Comparison of ENCODE assay signal across 8 mouse cellular contexts in the genomic region with DNA sequence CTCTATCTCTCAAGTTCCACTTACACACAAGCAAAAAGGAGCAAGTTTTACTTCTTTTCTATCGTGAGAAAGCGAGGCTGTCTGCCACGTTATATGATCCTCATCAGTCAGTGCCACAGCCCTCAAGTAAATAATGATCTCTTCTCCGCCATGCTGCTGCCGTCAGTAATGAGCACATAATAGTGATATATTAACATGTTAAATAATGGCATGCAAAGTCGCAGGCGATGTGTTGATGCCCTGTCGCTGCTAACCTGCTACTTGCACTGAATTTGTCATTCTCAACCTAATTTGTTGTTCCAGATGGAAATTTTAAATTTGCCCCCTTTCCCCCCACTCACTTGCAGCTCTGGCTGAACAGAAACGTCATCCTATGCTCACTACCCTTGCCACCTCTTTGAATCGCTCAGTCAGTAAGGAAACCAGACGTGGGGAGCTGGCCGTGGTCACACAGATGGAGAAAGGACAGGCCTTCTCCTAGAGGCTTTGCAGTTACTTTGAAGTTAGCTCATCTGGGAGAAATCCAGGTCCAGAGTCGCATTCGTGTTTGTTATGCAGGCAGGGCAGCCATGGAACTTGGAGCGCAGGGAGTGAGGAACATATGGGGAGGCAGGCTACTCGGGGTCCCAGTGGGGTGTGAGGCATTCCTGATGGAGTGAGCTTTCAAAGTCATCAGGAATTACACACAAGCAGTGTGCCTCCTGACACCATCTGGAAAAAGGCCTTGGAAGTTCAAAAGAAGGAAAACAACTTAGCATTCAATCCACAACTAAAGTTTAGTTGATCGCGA.
DNase-seq lines count a peak whose midpoint lies in the region; ATAC-seq and TF ChIP-seq lines count a peak whose summit lies in the region.

No protein-coding gene starts in this region.

- WGBS in embryonic facial prominence, embryonic 10.5 days = 60% methylated on average over 18 of the region's 18 CpGs
- WGBS in hindbrain, embryonic 13.5 days = 32% methylated on average over 18 of the region's 18 CpGs
- 50% methylated on average over 18 of the region's 18 CpGs for WGBS in midbrain, postnatal 0 days

- peak; percentile 12 to 37 for DNase-seq in kidney, postnatal 4 days
- no peak for DNase-seq in kidney, adult 9 months
- peak; percentile 25 for DNase-seq in embryonic facial prominence, embryonic 10.5 days (ENCODE audit: low spot score)
- DNase-seq in midbrain, postnatal 0 days (ENCODE audit: low spot score) = peak; percentile 40
- no peak for DNase-seq in thymus, adult 18-20 months
- DNase-seq in right cerebral cortex, postnatal 25 days = no peak

- no peak overlapping the region for H3K4me3 ChIP-seq in embryonic facial prominence, embryonic 10.5 days
- no peak overlapping the region for H3K4me3 ChIP-seq in hindbrain, embryonic 13.5 days
- no peak overlapping the region for H3K4me3 ChIP-seq in midbrain, postnatal 0 days (ENCODE audit: low read depth, low read length)

- H3K27ac ChIP-seq in embryonic facial prominence, embryonic 10.5 days (replicated peaks) = peak overlapping the region; percentile 27
- H3K27ac ChIP-seq in hindbrain, embryonic 13.5 days = peak overlapping the region; percentile 52; the same call in 1 of the 2 replicates
- no peak overlapping the region for H3K27ac ChIP-seq in midbrain, postnatal 0 days (ENCODE audit: low read depth, low read length)

- H3K27me3 ChIP-seq in embryonic facial prominence, embryonic 10.5 days (replicated peaks; ENCODE audit: low read depth, poor library complexity, severe bottlenecking) = no peaks in the 10 kb centered on the region
- H3K27me3 ChIP-seq in hindbrain, embryonic 13.5 days = no peaks in the 10 kb centered on the region
- no peaks in the 10 kb centered on the region for H3K27me3 ChIP-seq in midbrain, postnatal 0 days (ENCODE audit: insufficient read depth, low read length)

- ATAC-seq in hindbrain, embryonic 13.5 days (ENCODE audit: low FRiP score) = no peak
- no peak for ATAC-seq in midbrain, postnatal 0 days (ENCODE audit: low FRiP score)
- no peak for ATAC-seq in inflammation-experienced regulatory T-cells, adult 6 months

- no peaks in the 10 kb centered on the region for H3K36me3 ChIP-seq in embryonic facial prominence, embryonic 10.5 days (replicated peaks)
- H3K36me3 ChIP-seq in hindbrain, embryonic 13.5 days = no peaks in the 10 kb centered on the region
- no peaks in the 10 kb centered on the region for H3K36me3 ChIP-seq in midbrain, postnatal 0 days (ENCODE audit: insufficient read depth, low read length)

- no peak for TF ChIP-seq CTCF in midbrain, postnatal 0 days (IDR thresholded peaks at IDR 0.05)

- peak overlapping the region; percentile 32 for H3K4me2 ChIP-seq in hindbrain, embryonic 13.5 days
- no peak overlapping the region for H3K4me2 ChIP-seq in midbrain, postnatal 0 days (ENCODE audit: low read depth, low read length, poor library complexity, severe bottlenecking)

- peaks cover 16% of the 10 kb centered on the region for H3K4me1 ChIP-seq in embryonic facial prominence, embryonic 10.5 days
- peaks cover 9% of the 10 kb centered on the region for H3K4me1 ChIP-seq in hindbrain, embryonic 13.5 days (replicated peaks)
- H3K4me1 ChIP-seq in midbrain, postnatal 0 days (ENCODE audit: insufficient read depth, low read length) = no peaks in the 10 kb centered on the region

- H3K9ac ChIP-seq in hindbrain, embryonic 13.5 days = no peak overlapping the region
- no peak overlapping the region for H3K9ac ChIP-seq in midbrain, postnatal 0 days (replicated peaks; ENCODE audit: low read length, poor library complexity, severe bottlenecking)

- H3K9me3 ChIP-seq in embryonic facial prominence, embryonic 10.5 days = no peaks in the 10 kb centered on the region
- no peaks in the 10 kb centered on the region for H3K9me3 ChIP-seq in hindbrain, embryonic 13.5 days
- no peaks in the 10 kb centered on the region for H3K9me3 ChIP-seq in midbrain, postnatal 0 days (ENCODE audit: low read length)

Comparison
In these comparisons a context has a peak if more than half of its experiments do, and no peak if none do; other contexts are left out.
1. DNase-seq: peak in kidney, postnatal 4 days (2 of 2), embryonic facial prominence, embryonic 10.5 days (single experiment) and midbrain, postnatal 0 days (single experiment); none in kidney, adult 9 months (single experiment), thymus, adult 18-20 months (0 of 2) and right cerebral cortex, postnatal 25 days (single experiment).